Mouse (Mus musculus) lung, adult 2 months (tissue): Measurements from ENCODE around the gene Fat1.
A peak's percentile ranks its signal among the peaks of the same experiment; 100 is the strongest.

ENCODE experiments used
- CTCF ChIP-seq: fragments of 200-500 bp; IDR thresholded peaks from 2 replicates; pipeline ENCODE4 v1.5.1; 2011; ENCODE audit warnings: mild to moderate bottlenecking, low read length, control low read depth; ENCODE audit not compliant: insufficient read depth
- POLR2A ChIP-seq: fragments of 200-500 bp; IDR thresholded peaks from 2 replicates; pipeline ENCODE4 v1.6.1; 2011; ENCODE audit warnings: low read depth, mild to moderate bottlenecking, control low read depth, low read length, borderline replicate concordance; ENCODE audit errors: extremely low read depth

- no peak for TF ChIP-seq CTCF
- 0 out of 2 replicates have a peak, but pooled peaks have one; percentile 10 for TF ChIP-seq POLR2A
Measured at GRCm38 (mm10) chr8:44980030-44980429, 44.8 kb downstream of the Fat1 start.
